Mouse (Mus musculus): ENCODE measurements around the gene Actl6b. TPM values are rescaled to one million over a fixed set of nuclear protein-coding genes. Genes with fewer than 3 reads are reported as not detected.

The Actl6b gene
- total and polyA plus RNA-seq, 3 experiments: 0.15 TPM; not detected in 2

DNA sequence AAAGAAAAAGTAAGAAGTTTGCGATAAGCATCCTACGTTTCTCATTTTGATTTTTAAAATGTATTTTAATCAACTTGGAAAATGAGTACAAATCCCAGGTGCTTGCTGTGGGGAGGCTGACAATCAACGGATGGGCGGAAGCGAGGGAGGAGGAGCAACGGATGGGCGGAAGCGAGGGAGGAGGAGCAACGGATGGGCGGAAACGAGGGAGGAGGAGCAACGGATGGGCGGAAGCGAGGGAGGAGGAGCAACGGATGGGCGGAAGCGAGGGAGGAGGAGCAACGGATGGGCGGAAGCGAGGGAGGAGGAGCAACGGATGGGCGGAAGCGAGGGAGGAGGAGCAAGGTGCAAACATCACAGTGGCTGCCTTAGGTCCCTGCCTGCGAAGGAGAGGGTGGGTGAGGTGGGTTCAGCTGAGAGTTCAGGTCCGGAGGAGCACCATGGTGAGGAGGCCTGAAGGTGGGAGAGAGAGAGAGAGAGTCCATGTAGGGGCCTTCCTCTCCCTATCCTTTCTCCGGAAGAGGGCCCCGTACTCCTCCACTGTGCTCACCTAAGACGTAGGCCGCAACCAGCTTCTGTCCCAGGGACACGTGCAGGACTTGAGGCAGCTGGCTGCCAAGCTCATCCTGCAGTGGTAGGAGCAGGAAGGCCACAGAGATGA, 43.4 kb downstream of the Actl6b start:
- H3K9ac ChIP-seq (ENCODE audit: control insufficient read depth, low read depth, low read length, poor library complexity, severe bottlenecking): no peak overlapping the region
- no peak for DNase-seq (ENCODE audit: low read depth, low spot score)

GRCm38 (mm10) chr5:137597625-137598024, 44.3 kb downstream of the Actl6b start:
- TF ChIP-seq BHLHE40 (IDR thresholded peaks at IDR 0.05; ENCODE audit: borderline replicate concordance, low read depth, low read length) (no peak), CTCF (IDR thresholded peaks at IDR 0.05 in 2 of 3, conservative IDR thresholded peaks at IDR 0.05 in 1 of 3; ENCODE audit: control insufficient read depth in 1 of 3, insufficient read depth in 1 of 3, low read depth in 2 of 3, low read length in 3 of 3, poor library complexity in 1 of 3, severe bottlenecking in 1 of 3) (no peak), ELF1 (IDR thresholded peaks at IDR 0.05; ENCODE audit: low read depth, low read length) (no peak), E2F4 (IDR thresholded peaks at IDR 0.05; ENCODE audit: borderline replicate concordance, low read depth, low read length) (no peak), SIN3A (IDR thresholded peaks at IDR 0.05; ENCODE audit: low read length) (no peak), NELFE (IDR thresholded peaks at IDR 0.05; ENCODE audit: low read depth, low read length) (no peak), CHD1 (IDR thresholded peaks at IDR 0.05; ENCODE audit: low read depth, low read length) (no peak)
- no peaks in the 10 kb centered on the region for H3K9me3 ChIP-seq (replicated peaks; ENCODE audit: insufficient read depth, low read length)
- no peak overlapping the region for H3K4me3 ChIP-seq (ENCODE audit: control insufficient read depth in 1 of 2, insufficient read depth in 1 of 2, low read depth in 2 of 2, low read length in 2 of 2)
- H3K9ac ChIP-seq (ENCODE audit: control insufficient read depth, low read depth, low read length, poor library complexity, severe bottlenecking): no peak overlapping the region
- H3K27ac ChIP-seq (ENCODE audit: control insufficient read depth, low read depth, low read length): peak overlapping the region; percentile 16
- H3K79me2 ChIP-seq (ENCODE audit: control insufficient read depth, insufficient read depth, low read length, poor library complexity): peaks cover 12% of the 10 kb centered on the region
- H3K36me3 ChIP-seq (ENCODE audit: control insufficient read depth in 1 of 2, insufficient read depth in 2 of 2, low read length in 2 of 2): peaks cover 0 to 13% of the 10 kb centered on the region in 2 experiments; a peak in 2 of 4 replicates
- DNase-seq (ENCODE audit: low read depth, low spot score): no peak
- H3K27me3 ChIP-seq (ENCODE audit: control insufficient read depth in 1 of 2, insufficient read depth in 2 of 2, low read length in 2 of 2): no peaks in the 10 kb centered on the region
- peaks cover 10 to 25% of the 10 kb centered on the region in 2 experiments for H3K4me1 ChIP-seq (ENCODE audit: control insufficient read depth in 1 of 2, insufficient read depth in 2 of 2, low read length in 2 of 2)

More for the DNA sequence above, 43.4 kb downstream of the Actl6b start:
- Histone ChIP-seq H3K4me1 (ENCODE audit: control insufficient read depth in 1 of 2, insufficient read depth in 2 of 2, low read length in 2 of 2) (peaks cover 4 to 20% of the 10 kb centered on the region in 2 experiments; a peak in 3 of 4 replicates), H3K9me3 (replicated peaks; ENCODE audit: insufficient read depth, low read length) (no peaks in the 10 kb centered on the region), H3K27me3 (ENCODE audit: control insufficient read depth in 1 of 2, insufficient read depth in 2 of 2, low read length in 2 of 2) (no peaks in the 10 kb centered on the region), H3K36me3 (ENCODE audit: control insufficient read depth in 1 of 2, insufficient read depth in 2 of 2, low read length in 2 of 2) (peaks cover 0 to 11% of the 10 kb centered on the region in 2 experiments; a peak in 2 of 4 replicates), H3K79me2 (ENCODE audit: control insufficient read depth, insufficient read depth, low read length, poor library complexity) (peaks cover 8% of the 10 kb centered on the region; the same call in 1 of the 2 replicates), H3K4me3 (ENCODE audit: control insufficient read depth in 1 of 2, insufficient read depth in 1 of 2, low read depth in 2 of 2, low read length in 2 of 2) (no peak overlapping the region), H3K27ac (ENCODE audit: control insufficient read depth, low read depth, low read length) (no peak overlapping the region)
- no peak for TF ChIP-seq ZMIZ1 (IDR thresholded peaks at IDR 0.05; ENCODE audit: low read depth, low read length)
- no peak for TF ChIP-seq CTCF (IDR thresholded peaks at IDR 0.05 in 2 of 3, conservative IDR thresholded peaks at IDR 0.05 in 1 of 3; ENCODE audit: control insufficient read depth in 1 of 3, insufficient read depth in 1 of 3, low read depth in 2 of 3, low read length in 3 of 3, poor library complexity in 1 of 3, severe bottlenecking in 1 of 3)
- no peak for TF ChIP-seq USF1 (IDR thresholded peaks at IDR 0.05; ENCODE audit: low read depth, low read length)
- no peak for TF ChIP-seq TBP (IDR thresholded peaks at IDR 0.05; ENCODE audit: low read depth, low read length)
- TF ChIP-seq UBTF (IDR thresholded peaks at IDR 0.05; ENCODE audit: borderline replicate concordance, insufficient read depth, low read depth, low read length): no peak
- TF ChIP-seq POLR2A (IDR thresholded peaks at IDR 0.05; ENCODE audit: control insufficient read depth in 1 of 2, insufficient read depth in 1 of 2, low read depth in 1 of 2, low read length in 2 of 2, poor library complexity in 1 of 2): no peak
- no peak for TF ChIP-seq NELFE (IDR thresholded peaks at IDR 0.05; ENCODE audit: low read depth, low read length)

Data from MEL (cell line).